9 mouse cellular contexts compared by ENCODE assay signal in the genomic region with DNA sequence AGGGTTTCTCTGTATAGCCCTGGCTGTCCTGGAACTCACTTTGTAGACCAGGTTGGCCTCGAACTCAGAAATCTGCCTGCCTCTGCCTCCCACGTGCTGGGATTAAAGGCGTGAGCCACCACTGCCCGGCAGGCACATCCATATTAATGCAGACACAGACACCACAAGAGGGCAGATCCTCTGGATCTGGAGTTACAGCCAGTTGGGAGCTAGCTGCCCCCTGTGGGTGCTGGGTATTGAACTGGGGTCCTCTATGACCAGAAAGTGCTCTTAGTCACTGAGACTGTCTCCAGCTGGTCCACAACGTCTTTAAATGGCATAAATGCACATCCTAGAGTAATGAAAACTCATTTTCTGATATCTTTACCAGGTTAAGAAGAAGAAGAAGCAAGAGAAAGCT. TPM values are rescaled to one million over a fixed set of nuclear protein-coding genes. Genes with fewer than 3 reads are reported as not detected.
"Had no signal": no experiment of that assay in that cellular context is flagged by ENCODE, and none has a peak within 500 bp of the region (broad histone marks: within the 10 kb centered on the region; RNA-seq: fewer than 3 reads in every experiment).

No protein-coding gene starts in this region.

RNA-seq across cellular contexts. Expression of gene Shcbp1l, which starts 39.3 kb away (rescaled TPM):
- total RNA-seq: gastrocnemius, adult 2 months; gastrocnemius, postnatal 10 days; gastrocnemius, postnatal 25 days; heart, adult 8-10 months; heart, postnatal 10 days; heart, postnatal 25 days; heart, postnatal 4 days; liver, adult 2 months had no signal
- polyA plus RNA-seq: hindbrain, embryonic 10.5 days; liver, adult 2 months had no signal
